Mouse (Mus musculus) kidney, embryonic 16.5 days (tissue): ENCODE measurements around the gene Eif3l. TPM values are rescaled to one million over a fixed set of nuclear protein-coding genes. Genes with fewer than 3 reads are reported as not detected.

ENCODE experiments used
- ATAC-seq: fragments of 200-750 bp; cut with Nextera tagmentation; 2 replicates; pipeline ENCODE4 v1.8.0; 2017; ENCODE audit warnings: moderate TSS enrichment; ENCODE audit not compliant: low FRiP score, low TSS enrichment
- H3K27ac ChIP-seq: fragments of 300-500 bp; sonication (generic); 2 replicates; pipeline ENCODE4 v1.5.1; 2014; ENCODE audit warnings: low read length
- H3K27me3 ChIP-seq: fragments of 300-500 bp; sonication (generic); 2 replicates; pipeline ENCODE4 v1.6.1; 2014; ENCODE audit warnings: low read length, control low read depth, mixed read lengths; ENCODE audit not compliant: insufficient read depth
- H3K36me3 ChIP-seq: fragments of 300-500 bp; sonication (generic); 2 replicates; pipeline ENCODE4 v1.6.1; 2014; ENCODE audit warnings: low read length, control low read depth, mixed read lengths; ENCODE audit not compliant: insufficient read depth
- H3K4me1 ChIP-seq: fragments of 300-500 bp; sonication (generic); 2 replicates; pipeline ENCODE4 v1.6.1; 2014; ENCODE audit warnings: low read length, control low read depth, mixed read lengths; ENCODE audit not compliant: insufficient read depth
- H3K4me2 ChIP-seq: fragments of 300-500 bp; sonication (generic); replicated peaks from 2 replicates; pipeline ENCODE4 v1.6.1; 2014; ENCODE audit warnings: low read depth, low read length
- H3K4me3 ChIP-seq: fragments of 300-500 bp; sonication (generic); 2 replicates; pipeline ENCODE4 v1.5.1; 2014; ENCODE audit warnings: mild to moderate bottlenecking, low read length
- H3K9ac ChIP-seq: fragments of 300-500 bp; sonication (generic); replicated peaks from 2 replicates; pipeline ENCODE4 v1.6.1; 2014; ENCODE audit warnings: low read length
- H3K9me3 ChIP-seq: fragments of 300-500 bp; sonication (generic); 2 replicates; pipeline ENCODE4 v1.6.1; 2016; ENCODE audit warnings: low read length, control low read depth
- WGBS: fragments of 180-500 bp; shearing (Covaris S2); extraction: QIAGEN DNeasy Blood & Tissue Kit; methylation state at CpG from one replicate; pipeline ENCODE4 v1.1.7; 2014; 5-methylcytosine and 5-hydroxymethylcytosine counted together
- polyA plus RNA-seq: library from polyadenylated mRNA; unstranded; fragments of >200 nt; fragmentation: Nextera tagmentation; extraction: Ambion mirVana; gene quantifications from 2 replicates; pipeline ENCODE4 v1.2.1, GENCODE M21; 2015

Gene Eif3l
- polyA plus RNA-seq, 1 experiment from 2014 or later = 254 TPM

- ATAC-seq = no peak
- Histone ChIP-seq H3K27ac (no peak overlapping the region), H3K4me2 (no peak overlapping the region), H3K4me3 (no peak overlapping the region), H3K4me1 (peaks cover 17% of the 10 kb centered on the region), H3K27me3 (peaks cover 27% of the 10 kb centered on the region), H3K9me3 (no peaks in the 10 kb centered on the region), H3K9ac (0 out of 2 replicates have a peak overlapping the region, but pooled peaks have one; percentile 1), H3K36me3 (no peaks in the 10 kb centered on the region)
- WGBS = 2% methylated on average over 4 of the region's 4 CpGs
These were observed 30.1 kb upstream of the Eif3l start for GRCm38 (mm10) chr15:79044837-79045236.

GRCm38 (mm10) chr15:79048186-79048585, 26.8 kb upstream of the Eif3l start:
- peaks cover 22% of the 10 kb centered on the region for H3K4me1 ChIP-seq
- peaks cover 3% of the 10 kb centered on the region; the same call in 1 of the 2 replicates for H3K36me3 ChIP-seq
- no peak overlapping the region for H3K9ac ChIP-seq
- no peak overlapping the region for H3K4me3 ChIP-seq
- no peak overlapping the region for H3K27ac ChIP-seq
- 0 out of 2 replicates have a peak, but pooled peaks cover 7% of the 10 kb centered on the region for H3K27me3 ChIP-seq
- H3K9me3 ChIP-seq = no peaks in the 10 kb centered on the region
- WGBS = 56% methylated on average over 4 of the region's 4 CpGs
- H3K4me2 ChIP-seq = no peak overlapping the region
- no peak for ATAC-seq

DNA sequence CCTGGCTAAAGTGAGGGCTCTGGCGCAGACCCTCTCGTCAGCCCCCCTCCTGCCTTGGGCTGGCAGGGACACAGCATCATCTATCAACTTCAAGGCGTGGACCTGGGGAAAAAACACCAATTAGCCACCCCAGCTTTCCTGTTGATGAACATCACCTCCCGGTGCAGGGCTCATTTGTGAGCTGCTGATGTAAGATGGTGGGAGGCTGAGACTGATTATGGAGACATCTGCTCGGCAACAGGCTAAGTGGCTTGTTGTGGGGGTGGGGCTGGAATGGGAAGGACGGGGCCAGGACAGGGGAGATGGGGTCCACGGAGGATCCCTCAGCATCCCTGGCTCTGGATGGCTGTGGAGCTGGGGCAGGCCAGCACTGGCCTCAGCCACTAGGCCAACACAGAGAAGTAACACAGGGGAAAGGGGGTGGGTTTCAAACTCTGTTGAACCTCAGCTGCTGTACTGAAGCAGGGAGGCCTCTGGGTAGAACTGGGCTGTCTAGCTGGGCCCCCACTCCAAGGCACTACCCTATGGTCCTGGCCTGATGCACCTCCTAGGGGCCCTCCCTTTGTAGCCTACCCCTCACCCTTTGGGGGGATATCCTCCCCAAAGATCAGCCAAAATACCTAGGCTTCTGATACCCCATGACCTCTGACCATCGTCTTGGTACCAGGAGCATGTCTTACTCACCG, 24.7 kb upstream of the Eif3l start:
- H3K9me3 ChIP-seq = no peaks in the 10 kb centered on the region
- H3K27ac ChIP-seq = peak overlapping the region; percentile 92
- peaks cover 12% of the 10 kb centered on the region for H3K4me1 ChIP-seq
- peaks cover 24% of the 10 kb centered on the region for H3K36me3 ChIP-seq
- H3K27me3 ChIP-seq = no peaks in the 10 kb centered on the region
- WGBS = 52% methylated on average over 9 of the region's 9 CpGs
- no peak overlapping the region for H3K4me2 ChIP-seq
- no peak; the same call in 1 of the 2 replicates for ATAC-seq
- no peak overlapping the region for H3K4me3 ChIP-seq
- no peak overlapping the region for H3K9ac ChIP-seq

- H3K36me3 ChIP-seq = peaks cover 30% of the 10 kb centered on the region
- 67% methylated on average over 2 of the region's 2 CpGs for WGBS
- no peaks in the 10 kb centered on the region for H3K27me3 ChIP-seq
- H3K4me3 ChIP-seq = no peak overlapping the region
- no peak; the same call in 1 of the 2 replicates for ATAC-seq
- H3K4me1 ChIP-seq = peaks cover 12% of the 10 kb centered on the region
- 0 out of 2 replicates have a peak overlapping the region, but pooled peaks have one; percentile 45 for H3K9ac ChIP-seq
- H3K27ac ChIP-seq = peak overlapping the region; percentile 92
- no peak overlapping the region; the same call in 1 of the 2 replicates for H3K4me2 ChIP-seq
- H3K9me3 ChIP-seq = no peaks in the 10 kb centered on the region
These were observed 24.0 kb upstream of the Eif3l start for GRCm38 (mm10) chr15:79050964-79051363.

DNA sequence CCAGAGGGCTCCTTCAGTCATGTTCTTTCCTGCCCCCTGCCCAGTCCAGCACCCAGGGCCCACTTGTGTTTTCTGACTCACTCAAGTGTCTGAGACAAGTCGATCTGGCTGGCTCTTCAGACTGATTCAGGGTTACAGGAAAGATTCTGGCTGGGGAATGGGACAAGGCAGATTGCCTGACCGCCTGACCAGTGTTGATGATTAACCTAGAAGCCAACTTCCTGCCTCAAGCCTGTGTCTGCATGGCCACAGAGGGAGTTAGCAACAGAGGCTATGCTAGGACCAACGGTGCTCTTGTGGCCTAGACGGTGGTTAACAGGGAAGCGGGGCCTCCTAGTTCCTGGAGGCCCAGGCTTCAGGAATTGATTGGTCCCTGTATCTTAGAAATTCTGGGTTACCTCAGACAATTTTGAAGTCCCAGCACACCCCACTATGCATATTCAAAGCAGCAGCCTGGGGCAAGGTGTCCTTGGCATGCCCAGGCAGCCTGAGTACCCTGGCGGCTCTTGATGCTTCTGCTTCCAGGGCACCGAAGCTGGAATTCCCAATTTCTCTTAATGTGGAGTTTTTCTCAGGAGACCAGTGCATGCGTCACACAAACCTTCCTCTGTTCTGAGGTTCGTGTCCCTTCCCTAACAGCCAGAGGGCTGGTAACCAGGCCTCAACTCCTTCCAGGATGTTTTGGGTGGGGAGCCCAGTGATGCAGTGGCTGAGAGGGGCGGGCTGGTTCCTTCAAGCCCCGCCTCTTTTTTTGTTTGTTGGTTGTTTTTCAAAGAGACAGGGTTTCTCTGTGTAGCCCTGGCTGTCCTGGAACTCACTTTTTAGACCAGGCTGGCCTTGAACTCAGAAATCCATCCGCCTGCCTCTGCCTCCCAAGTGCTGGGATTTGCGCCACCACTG, 23.3 kb upstream of the Eif3l start:
- Histone ChIP-seq H3K9ac (0 out of 2 replicates have a peak overlapping the region, but pooled peaks have one; percentile 45), H3K27ac (peak overlapping the region; percentile 92), H3K4me2 (no peak overlapping the region; the same call in 1 of the 2 replicates), H3K4me3 (no peak overlapping the region), H3K4me1 (peaks cover 12% of the 10 kb centered on the region), H3K36me3 (peaks cover 38% of the 10 kb centered on the region), H3K27me3 (no peaks in the 10 kb centered on the region), H3K9me3 (no peaks in the 10 kb centered on the region)
- ATAC-seq = peak; percentile 83
- WGBS = 62% methylated on average over 13 of the region's 13 CpGs

DNA sequence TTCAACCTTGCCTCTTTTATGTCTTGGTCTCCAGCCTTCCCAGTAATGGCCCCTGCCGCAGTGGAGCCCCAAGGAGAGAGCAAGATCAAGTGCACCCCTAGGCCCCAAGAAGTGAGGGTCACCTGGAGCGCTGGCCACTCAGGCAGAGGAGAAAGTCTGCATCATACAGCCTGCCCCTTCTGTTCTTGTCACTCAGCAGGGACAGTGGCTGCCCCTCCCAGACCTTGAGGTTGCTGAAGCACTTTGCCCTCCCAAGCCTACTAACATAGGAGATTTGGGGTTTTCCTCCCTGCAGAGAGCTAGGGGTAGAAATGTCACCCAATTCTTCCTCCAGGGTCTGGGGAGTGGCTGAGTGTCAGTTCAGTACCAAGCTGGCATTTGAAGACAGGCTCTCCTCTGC, 22.6 kb upstream of the Eif3l start:
- no peaks in the 10 kb centered on the region for H3K9me3 ChIP-seq
- H3K36me3 ChIP-seq = peaks cover 42% of the 10 kb centered on the region
- no peak overlapping the region for H3K4me3 ChIP-seq
- H3K4me2 ChIP-seq = no peak overlapping the region
- H3K27me3 ChIP-seq = no peaks in the 10 kb centered on the region
- H3K27ac ChIP-seq = peak overlapping the region; percentile 92
- no peak for ATAC-seq
- WGBS = 86% methylated on average over 2 of the region's 2 CpGs
- H3K4me1 ChIP-seq = peaks cover 12% of the 10 kb centered on the region
- H3K9ac ChIP-seq = no peak overlapping the region

GRCm38 (mm10) chr15:79056601-79057000, 18.4 kb upstream of the Eif3l start:
- H3K4me2 ChIP-seq = no peak overlapping the region
- H3K4me1 ChIP-seq = peaks cover 9% of the 10 kb centered on the region
- H3K27me3 ChIP-seq = no peaks in the 10 kb centered on the region
- H3K27ac ChIP-seq = no peak overlapping the region
- ATAC-seq = no peak
- H3K36me3 ChIP-seq = peaks cover 78% of the 10 kb centered on the region
- H3K4me3 ChIP-seq = no peak overlapping the region
- WGBS = 86% methylated on average over 7 of the region's 7 CpGs
- no peaks in the 10 kb centered on the region for H3K9me3 ChIP-seq
- no peak overlapping the region for H3K9ac ChIP-seq

DNA sequence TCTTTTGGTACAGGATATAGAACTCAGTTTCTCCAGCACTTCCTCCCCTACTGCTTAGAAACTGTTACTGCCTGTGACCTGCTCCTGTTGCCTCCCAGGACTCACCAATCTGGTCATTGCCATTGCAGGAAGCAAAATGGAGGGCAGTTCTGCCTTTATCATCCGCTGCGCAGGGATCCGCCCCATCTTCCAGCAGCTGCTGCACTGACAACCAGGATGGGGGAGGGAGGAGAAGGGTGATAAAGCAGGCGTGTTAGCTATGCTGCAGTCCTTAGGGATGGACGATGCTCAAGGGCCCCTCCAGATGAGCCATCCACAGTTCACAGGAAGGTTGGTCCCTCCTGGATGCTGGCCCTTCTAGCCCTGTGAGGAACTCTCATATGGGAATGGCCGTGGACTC, 17.1 kb upstream of the Eif3l start:
- no peak for ATAC-seq
- no peak overlapping the region for H3K4me2 ChIP-seq
- peaks cover 11% of the 10 kb centered on the region for H3K4me1 ChIP-seq
- 97% methylated on average over 6 of the region's 6 CpGs for WGBS
- peaks cover 78% of the 10 kb centered on the region for H3K36me3 ChIP-seq
- no peak overlapping the region for H3K9ac ChIP-seq
- no peak overlapping the region for H3K4me3 ChIP-seq
- no peak overlapping the region for H3K27ac ChIP-seq
- no peaks in the 10 kb centered on the region for H3K27me3 ChIP-seq
- no peaks in the 10 kb centered on the region for H3K9me3 ChIP-seq

DNA sequence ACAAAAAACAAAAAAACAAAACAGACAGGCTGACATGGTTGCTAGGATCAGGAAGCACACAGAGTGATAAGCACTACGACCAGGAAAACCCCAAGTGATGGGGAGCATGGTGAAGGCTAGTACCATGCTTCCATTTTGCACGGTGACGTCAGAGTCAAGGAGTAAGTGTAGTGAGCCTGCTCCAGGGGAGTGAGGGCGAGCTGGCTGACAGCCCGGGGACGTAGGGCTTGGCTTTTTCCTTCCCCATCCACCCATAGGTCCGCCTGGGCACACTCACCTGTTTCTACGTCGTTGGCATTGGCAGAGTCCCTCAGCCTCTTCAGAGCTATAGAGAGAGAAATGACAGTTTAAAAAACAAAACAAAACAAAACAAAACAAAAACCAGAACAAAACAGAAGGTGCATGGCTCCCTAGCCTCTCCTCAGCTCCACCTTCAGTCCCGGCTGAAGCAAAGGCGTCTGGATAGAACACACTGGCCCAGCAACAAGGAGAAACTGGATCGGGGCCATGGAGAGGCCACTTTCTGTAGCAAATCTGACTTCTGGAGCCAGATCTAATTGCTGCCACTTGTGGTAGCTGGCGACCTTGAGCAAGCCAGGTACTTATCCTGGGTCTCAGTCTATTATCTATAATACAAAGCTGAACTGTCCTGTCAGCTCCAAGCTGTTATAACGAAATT, 14.0 kb upstream of the Eif3l start:
- Histone ChIP-seq H3K9ac (no peak overlapping the region), H3K4me2 (no peak overlapping the region), H3K36me3 (peaks cover 47% of the 10 kb centered on the region), H3K27me3 (no peaks in the 10 kb centered on the region), H3K4me1 (peaks cover 16% of the 10 kb centered on the region), H3K27ac (no peak overlapping the region), H3K4me3 (no peak overlapping the region), H3K9me3 (no peaks in the 10 kb centered on the region)
- ATAC-seq = no peak
- WGBS = 81% methylated on average over 14 of the region's 14 CpGs
